Mouse (Mus musculus) thymus, adult 18-20 months (tissue): ENCODE measurements around the gene Vmn1r231.

Source experiments
- DNase-seq, 2 experiments: peaks; one replicate each; pipeline ENCODE4 v3.0.0; 2022; ENCODE audit warnings: mixed read lengths in 2 of 2

The Vmn1r231 gene

GRCm38 (mm10) chr17:20904991-20905390 is at the start of gene Vmn1r231:
Vmn1r231 (minus strand) TSS chr17:20905091.
- no peak for DNase-seq

GRCm38 (mm10) chr17:20946636-20947035 is 41.7 kb upstream of the Vmn1r231 start:
- DNase-seq = no peak

- peak in 1 of 2 experiments; percentile 8 for DNase-seq
Observed at GRCm38 (mm10) chr17:20946026-20946565, 41.2 kb upstream of the Vmn1r231 start.

- peak; percentile 95 to 99 for DNase-seq
Observed at GRCm38 (mm10) chr17:20944985-20945891, 40.3 kb upstream of the Vmn1r231 start, which contains the start of gene Ppp2r1a. Ppp2r1a (plus strand) TSS chr17:20945311.

GRCm38 (mm10) chr17:20944226-20944625 is 39.3 kb upstream of the Vmn1r231 start:
- DNase-seq = no peak

- no peak for DNase-seq
Observed at GRCm38 (mm10) chr17:20919614-20920013, 14.7 kb upstream of the Vmn1r231 start, which contains the start of gene Vmn1r232. Vmn1r232 (minus strand) TSS chr17:20919714.

- DNase-seq = no peak
Observed at GRCm38 (mm10) chr17:20840144-20840543, 64.7 kb downstream of the Vmn1r231 start, which contains the start of gene Vmn1r230. Vmn1r230 (plus strand) TSS chr17:20840444.
